Mouse (Mus musculus) kidney, postnatal 4 days (tissue): ENCODE measurements around the gene Oosp2.

Experiments used
- DNase-seq, 2 experiments: peaks; one replicate each; pipeline ENCODE4 v3.0.0; 2021; ENCODE audit warnings: mixed read lengths in 2 of 2

The Oosp2 gene

DNA sequence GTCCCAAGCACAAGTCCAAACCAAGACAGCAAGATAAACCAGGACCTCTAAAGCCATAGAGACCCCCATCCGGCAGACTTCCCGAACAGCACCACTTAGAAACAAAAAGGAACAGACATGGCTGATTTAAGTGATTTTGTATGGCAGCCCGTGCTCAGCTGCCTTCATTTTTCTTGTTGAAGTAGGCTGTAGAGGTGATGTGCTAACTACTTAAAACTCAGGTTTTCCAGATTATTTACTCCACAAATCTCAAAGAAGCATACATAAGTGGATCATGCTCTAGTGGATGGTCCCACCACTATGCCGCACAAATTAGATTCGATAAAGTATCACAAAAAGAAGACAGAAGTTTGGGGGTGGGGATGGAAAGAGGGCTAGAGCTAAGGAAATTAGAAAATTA, at the start of gene Oosp2:
Gene Oosp2, minus strand, starts transcription at position 101 of the 400 bp plus-strand sequence.
- DNase-seq, result no peak

DNA sequence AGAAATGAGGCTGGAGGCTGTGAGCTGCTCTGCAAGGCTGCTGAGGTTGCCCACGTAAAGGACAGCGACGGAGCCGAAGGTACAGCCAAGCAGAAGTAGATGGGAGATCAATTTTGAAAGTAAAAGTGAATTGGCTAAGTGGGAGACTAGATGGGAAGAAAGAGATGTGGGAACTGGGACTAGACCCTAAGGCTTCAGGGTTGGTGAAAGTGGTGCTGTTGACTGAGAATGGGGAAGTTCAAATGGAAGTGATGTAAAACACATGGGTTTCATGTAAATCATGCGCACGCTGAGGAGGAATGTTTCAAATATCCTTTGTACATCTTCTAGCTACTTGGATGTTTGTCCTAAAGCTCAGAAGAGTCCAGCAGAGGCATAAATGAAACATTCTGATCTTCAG, 38.0 kb upstream of the Oosp2 start:
- no peak for DNase-seq

DNA sequence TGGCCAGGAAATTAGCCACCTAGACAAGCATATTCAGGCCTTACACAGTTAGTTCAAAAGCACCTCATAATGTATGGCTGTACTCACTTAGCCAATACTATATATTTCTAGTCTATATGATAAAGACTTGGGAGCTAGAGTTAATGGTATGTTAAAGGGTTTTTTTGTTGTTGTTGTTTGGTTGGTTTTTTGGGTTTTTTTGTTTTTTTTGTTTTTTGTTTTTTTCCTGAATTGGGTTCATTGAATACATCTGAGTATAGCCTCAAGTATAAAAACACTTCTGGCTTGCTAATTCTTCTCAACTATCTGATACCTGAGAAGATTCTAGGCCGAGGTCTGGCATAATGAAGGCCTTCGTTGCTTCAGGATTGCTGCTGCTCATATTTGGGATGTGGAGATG, 36.4 kb upstream of the Oosp2 start, which contains the start of gene Oosp3:
Gene Oosp3, plus strand, starts transcription at position 301 of the 400 bp plus-strand sequence.
- DNase-seq, result no peak

DNA sequence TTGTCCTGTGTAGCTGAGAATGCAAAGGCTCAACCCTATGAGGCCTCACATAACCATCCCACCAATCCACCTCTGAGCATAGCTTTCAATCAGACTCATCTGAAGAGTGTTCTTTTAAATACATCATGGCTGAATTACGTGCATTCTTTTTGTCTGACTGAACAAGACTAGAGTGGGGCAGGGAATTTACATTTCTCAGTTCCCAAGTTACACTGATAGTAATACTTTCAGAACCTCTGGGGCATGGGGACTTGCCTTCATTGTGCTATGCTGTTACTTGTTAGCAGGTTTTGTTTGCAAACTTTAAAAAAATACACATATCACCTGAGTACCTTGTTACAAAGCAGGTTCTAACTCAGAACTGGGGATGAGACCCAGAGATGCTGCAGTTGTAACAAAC, 31.1 kb upstream of the Oosp2 start:
- no peak for DNase-seq

DNA sequence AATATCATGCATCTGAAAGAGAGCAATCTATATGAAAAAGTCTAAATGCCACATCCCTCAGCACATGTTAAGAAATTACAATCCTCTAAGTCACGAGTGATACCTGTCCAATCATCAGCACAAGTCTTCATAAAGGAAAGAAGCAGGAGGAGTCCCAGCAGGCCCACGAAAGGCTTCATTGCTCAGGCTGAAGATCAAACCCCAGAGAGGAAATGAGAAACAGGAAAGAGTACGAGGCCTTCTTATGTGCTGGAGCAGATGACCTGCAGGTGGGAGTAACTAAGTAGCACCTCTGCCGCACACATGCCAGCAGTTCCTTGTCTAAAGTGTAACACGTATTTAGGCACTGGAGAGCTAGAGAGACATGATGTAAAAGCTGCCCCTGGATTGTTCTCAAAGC, 30.5 kb upstream of the Oosp2 start, which contains the start of gene Oosp1:
Gene Oosp1, minus strand, starts transcription at position 312 of the 400 bp plus-strand sequence.
- no peak for DNase-seq

DNA sequence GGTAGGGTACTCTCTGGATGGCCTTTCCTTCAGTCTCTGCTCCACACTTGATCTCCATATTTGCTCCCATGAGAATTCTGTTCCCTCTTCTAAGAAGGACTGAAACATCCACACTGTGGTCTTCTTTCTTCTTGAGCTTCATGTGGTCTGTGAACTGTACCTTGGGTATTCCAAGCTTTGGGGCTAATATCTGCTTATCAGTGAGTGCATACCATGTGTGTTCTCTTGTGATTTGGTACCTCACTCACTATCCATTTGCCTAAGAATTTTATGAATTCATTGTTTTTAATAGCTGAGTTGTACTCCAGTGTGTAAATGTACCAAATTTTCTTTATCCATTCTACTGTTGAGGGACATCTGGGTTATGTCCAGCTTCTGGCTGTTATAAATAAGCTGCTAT, 1.2 kb upstream of the Oosp2 start:
- no peak for DNase-seq

DNA sequence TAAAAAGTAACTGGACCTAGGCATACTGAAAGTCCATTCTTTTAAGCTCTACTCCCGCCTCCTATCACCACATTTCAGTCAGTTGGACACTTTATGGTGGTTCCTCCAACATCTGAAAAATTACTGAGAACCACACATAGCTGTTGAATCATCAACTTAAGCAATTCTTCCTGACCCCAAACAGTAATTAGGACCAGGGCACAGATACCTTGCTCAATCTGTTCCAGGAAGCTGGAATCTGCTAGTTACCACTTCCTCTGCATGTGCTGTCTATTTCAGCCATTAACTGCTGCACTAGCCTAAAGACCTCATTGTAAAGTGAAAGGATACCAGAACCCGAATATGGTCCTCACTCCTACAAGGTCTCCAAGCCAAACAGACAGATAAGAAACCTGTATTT, 1.2 kb downstream of the Oosp2 start:
- no peak for DNase-seq

DNA sequence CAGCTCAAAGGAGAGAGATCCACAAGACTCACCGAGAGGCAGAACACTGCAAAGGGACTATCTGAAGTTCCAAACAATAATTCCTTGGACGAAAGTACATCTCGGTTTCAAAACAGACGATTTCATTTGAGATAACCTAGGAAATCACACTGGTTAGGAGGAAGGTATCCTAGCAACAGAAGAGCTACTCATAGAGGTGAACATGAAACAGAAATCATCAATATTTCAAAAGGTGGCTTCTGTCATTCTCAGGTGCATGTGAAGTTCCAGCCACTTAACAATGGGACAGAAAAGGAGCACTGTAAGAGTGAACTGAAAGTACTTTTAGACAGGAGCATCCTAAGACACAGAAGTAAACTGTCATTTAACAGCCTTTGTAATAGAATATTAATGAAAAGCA, 10.8 kb downstream of the Oosp2 start:
- no peak for DNase-seq

DNA sequence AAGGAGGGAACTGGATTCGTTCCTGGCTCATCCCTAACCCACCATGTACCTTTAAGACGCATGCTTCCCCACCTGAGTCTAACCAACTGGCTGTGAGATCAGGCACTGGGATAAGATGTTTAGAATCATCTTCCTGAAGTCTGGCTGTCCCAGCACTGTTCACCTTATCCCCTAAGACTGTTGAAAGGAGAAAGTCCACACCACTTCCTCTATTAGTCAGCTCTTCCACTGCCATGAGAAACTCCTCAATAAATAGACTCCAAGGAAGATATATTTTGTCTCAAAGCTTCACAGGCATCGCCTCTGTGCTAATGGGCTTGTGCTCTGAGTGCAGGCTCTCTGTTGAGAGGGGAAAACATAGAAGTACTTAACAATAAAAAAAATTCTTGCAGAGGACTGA, 14.2 kb downstream of the Oosp2 start:
- DNase-seq, result no peak

DNA sequence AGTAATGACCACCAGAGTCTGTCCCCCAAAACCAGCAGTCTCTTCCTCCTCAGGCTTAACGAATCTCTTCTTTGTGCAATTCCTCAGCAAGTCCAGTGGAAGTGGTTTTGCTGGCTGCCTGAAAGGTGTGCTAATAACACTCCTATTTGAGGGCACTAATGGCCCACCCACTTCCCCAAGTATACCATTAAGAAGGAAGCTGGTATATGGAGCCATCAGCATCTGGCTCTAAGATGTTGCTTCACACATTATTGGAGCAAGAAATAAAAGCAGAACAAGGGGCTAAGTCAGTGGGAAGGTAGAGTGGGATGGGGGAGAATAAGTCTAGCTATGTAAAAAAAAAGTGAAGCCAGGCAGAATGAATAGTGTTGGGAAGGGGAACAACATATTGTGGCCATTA, 19.6 kb downstream of the Oosp2 start, which contains the start of gene Ms4a3:
Gene Ms4a3, minus strand, starts transcription at position 120 of the 400 bp plus-strand sequence.
- no peak for DNase-seq

DNA sequence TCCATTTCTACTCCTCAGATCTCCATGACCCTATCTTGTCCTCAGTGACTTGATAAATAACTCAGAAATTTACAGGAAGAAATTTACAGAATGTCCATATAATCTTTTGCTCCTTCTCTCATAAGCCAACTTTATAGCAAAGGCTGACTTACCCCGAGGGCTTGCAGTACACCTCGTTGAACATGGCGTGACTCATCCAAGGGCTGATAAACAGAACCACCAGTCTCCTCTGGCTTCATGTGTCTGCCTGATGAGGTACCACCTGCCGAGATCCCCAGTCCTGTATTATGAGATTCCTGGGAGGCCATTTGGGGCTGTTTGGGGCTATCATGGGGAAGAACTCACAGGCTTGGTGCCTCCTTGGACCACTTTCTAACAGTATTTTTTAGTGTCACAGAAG, 21.3 kb downstream of the Oosp2 start:
- DNase-seq, result no peak

DNA sequence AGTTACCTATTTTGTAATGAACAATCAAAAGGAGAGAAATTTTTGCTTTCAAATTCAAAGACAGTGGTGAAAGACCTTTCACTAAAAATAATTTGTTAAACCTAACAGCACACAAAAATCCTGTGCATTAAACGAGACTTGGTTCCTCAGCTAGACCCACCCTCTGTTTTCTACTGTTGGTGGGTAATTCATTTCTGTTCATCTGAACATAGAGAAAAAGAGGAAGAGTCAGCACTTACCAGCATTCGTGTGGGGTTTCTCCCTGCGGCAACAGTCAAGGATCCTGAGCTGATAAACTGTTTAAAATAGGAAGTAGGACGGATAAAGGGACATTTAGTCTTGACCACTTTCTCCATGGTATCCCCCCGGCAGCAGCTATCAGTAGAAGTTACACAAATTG, 24.8 kb downstream of the Oosp2 start:
- no peak for DNase-seq

DNA sequence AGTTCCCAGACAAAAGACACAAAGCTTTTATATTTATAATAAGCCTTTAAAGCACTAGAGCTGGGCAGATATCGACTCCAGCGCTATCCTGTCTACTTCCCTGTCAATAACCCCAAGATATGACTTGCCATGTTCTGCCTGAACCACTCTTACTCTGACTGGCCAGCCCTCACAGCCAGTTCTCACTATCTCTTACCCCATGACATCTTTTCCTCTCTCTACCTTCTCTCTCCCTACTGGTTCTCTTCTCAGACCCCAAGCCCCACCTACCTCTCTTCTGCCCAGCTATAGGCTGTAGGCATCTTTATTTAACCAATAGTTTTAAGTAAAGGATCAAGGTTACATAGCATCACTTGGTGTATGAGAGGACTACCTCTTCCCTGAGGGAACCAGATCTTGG, 26.0 kb downstream of the Oosp2 start:
- no peak for DNase-seq

DNA sequence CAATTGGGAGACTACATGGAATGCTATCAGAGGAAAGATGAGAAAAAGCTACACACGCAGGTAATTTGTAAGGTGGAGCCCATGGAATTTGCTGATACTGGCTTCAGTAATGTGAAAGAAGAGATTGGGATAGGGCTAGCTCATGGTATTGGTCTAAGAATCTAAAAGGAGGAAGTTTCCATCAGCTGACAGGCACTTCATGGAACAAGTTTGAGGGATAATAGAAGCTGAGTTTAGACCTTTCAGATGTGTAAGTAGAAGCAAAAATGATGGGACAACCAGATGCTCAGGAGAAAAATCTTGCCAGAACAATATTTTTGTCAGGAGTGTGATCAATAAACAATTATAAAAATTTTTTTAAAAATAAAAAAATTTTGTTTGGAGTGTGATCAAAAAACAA, 26.6 kb downstream of the Oosp2 start:
- DNase-seq, result no peak

DNA sequence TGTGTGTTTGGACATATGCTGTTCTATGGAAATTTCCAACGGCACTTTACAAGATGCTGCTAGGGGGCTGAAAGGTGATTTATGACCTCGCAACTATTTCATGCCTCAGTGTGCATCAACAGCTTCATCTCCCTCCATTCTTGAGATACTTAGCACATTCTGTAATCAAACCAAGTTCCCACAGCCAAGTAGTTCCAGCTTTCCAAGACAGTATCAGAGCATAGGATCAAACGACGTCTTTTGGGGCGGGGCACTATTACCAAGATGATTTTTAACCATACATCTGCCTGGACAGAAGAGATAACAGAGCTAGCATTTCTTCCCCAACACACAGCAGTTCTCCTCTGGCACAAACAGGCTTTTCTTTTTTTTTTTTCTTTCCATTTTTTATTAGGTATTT, 35.1 kb downstream of the Oosp2 start:
- no peak for DNase-seq

DNA sequence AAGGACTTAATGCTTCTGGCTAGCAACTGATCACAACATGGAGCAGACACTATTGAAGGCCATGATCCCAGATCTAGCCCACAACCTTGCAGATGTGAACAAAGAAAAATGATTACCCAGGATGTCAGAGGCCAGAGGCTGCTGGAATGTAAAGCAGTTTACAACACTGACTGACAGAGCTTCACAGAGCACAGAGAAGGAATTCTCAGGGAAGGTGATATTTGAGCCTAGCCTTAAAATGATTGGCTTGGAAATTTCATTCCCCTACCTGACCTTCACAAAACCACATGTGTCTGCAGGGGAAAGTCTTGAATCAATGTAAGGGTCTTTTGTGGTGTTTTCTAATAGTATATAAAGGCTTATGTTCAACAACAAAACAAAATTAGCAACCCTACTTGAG, 35.6 kb downstream of the Oosp2 start:
- no peak for DNase-seq

DNA sequence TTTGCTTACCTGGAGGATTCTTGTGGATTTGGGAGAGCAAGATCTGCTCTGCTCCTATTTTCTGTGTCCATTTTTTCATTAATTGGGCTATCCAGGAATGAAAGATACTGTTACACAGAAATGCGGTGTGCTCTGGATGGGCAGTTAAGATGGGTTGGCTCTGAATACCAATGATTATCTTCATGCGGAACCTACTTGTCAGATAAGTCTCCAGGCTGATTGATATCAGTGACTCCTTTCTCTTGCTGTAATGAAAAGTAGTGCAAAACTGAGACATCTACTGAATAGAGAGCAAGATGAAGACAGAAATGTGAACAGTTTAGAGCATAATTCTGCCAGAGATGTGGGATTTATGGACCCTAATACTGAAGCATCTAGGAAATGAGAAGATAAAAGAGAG, 36.8 kb downstream of the Oosp2 start, which contains the start of gene Ms4a2:
Gene Ms4a2, minus strand, starts transcription at position 169 of the 400 bp plus-strand sequence.
- DNase-seq, result no peak

DNA sequence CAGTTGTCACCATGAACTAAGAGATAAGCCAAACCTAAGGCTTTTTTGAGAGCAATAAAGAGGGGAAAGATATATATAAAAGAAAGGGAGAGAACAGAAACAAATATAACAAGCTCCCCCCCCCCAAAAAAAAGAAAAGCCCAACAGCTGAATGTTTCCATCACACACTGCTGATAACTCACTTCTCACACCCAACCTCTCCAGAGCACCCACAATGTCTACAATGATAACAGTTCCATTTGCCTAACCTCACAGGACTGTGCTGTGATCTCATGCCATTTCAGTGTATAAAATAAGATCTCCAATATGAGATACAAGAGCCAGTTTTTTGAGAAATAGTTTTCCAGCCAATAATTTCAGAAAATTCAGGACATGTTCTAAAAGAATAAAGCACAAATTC, 42.4 kb downstream of the Oosp2 start:
- DNase-seq, result no peak

DNA sequence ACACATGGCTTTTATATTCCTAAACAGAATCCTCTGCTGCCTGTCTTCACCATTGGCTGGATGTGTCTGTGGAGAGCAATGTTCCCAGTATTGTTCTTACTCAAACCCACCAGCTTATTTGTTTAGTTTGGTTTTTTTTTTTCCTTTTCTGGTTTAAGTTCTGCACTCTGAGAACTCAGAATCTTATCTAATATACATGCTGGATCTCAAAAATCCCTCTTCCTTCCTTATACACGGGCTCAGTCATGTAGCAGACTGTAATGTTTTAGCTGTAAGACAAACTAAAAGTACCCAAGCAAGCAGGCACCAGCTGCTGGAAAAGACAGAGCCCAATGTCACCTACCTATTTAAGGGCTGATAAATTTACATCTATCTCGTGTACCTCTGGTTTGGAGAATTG, 45.6 kb downstream of the Oosp2 start:
- no peak for DNase-seq

DNA sequence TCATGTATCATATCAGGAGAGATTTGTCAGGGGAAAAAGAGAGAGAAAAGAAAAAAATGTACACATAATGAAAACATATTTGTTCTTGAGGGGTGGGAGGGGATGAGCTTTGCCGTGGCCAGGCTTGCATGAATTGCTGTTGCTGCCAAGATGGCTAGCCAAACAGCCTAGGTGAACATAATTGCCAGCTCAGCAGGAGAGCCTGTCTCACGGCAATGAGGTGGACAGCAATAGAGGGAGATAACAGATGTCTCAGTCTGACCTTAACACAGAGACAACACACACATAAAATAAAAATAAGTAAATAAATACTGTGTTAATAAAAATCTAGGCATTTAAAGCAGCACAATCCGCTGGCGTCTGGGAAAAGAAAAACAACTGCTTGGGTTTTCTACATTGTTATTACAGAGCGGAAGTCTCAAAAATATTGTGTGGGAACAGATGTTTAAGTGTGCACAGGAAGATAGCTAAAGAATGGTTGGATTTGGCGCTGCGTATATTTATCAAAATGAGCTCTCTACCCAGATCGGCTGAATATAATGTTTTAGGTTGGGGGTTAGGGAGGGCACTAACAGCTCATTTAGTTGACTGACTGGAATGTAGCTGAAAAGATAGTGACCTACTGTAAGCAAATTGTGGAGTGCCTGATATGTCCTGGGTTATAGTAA, 46.4 kb downstream of the Oosp2 start:
- DNase-seq, result no peak

DNA sequence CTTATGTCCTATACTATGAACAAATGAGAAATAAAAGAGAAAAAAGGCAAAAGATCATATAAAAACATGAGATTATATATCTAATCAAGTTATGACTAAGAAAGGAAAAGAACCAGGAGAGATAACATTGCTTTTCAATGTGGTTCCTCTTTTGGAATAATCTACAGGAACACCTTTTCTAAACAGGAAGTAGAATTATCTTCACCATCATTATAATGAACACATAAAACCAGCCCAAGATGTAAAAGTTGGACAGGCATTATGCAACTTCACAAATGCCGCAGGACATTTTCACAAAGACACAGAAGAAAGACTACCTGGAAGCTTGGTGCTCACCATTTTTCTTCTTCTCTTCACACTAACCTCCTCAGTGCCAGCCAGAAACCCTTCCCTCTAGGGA, 47.3 kb downstream of the Oosp2 start:
- DNase-seq, result no peak

DNA sequence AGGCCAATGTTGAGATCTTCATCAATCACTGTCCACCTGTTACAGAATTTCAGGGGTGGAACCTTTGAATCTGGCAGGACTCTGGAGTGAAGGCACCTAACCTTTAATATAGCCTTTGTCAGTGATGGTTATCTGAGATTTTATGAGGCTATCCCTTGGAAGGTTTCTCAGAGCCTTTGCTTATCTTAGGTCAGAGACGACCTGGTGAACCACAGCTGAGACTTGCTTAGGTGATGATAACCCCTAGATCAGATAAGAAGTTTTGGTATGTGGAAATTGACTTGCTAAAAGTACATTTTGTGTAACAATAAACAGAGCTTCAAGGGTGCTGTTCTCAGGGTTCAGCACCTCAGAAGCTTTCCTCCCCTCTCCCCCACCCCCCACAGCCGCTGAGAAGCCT, 48.1 kb downstream of the Oosp2 start:
- DNase-seq, result no peak

DNA sequence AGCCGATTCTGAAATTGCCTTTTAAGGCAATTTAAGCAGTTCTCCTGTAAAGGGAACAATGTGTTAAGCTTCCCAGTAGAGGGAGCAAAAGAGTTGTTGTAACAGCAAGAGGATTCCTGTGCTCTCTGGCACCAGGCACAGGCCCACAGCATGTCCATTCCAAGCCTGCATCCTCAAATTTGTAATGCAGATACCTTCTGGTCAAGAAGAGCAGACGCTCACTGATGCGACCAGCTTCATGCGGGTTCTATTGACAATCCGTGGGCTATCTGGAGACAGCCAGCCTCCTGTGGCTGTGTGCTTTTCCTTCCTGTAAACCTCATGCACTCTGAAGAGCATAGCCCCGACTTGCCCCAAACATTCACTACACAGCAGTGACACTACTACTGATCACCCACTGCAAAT, 48.8 kb downstream of the Oosp2 start:
- peak; percentile 13 to 51 for DNase-seq

DNA sequence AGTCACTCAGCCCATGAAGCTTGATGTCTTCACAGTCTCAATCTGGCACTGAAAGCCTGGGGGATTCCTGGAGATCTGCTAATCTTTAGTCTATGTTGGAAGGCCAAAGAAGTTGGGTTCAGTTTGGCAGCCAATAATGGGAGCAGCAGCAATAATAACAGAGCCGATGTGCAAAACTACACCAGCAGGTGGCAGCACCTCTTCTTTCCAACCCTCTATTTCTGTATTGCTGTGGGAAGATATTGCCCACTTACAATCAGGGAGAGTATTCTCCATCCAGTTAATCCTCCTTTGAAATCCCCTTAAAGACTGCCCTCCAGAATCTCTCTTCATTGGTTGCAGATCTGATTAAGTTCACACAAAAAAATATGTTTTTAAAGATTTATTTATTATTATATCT, 52.2 kb downstream of the Oosp2 start:
- peak; percentile 67 to 68 for DNase-seq

DNA sequence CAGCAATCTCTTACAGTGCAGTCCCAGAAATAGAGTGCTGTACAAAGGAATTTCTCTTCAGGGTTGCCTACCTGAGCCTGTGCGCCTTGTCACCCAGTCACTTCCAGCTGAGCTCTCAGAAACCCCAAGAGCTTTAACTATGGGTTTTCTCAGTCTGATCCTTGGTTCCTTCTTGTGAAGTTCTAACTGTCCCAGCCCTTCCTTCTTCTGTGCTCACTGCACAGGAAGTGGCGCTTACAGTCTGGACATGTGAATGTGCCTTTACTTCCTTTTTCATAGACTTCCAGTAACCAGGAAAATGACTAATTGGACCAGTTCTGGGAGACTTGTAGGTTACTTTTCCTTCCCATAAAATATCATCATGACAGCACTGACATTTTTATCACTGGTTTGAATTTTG, 55.8 kb downstream of the Oosp2 start, which contains the start of gene Ms4a6d:
Gene Ms4a6d, minus strand, starts transcription at position 247 of the 400 bp plus-strand sequence.
- DNase-seq, result no peak
